In genomic region chr4:87939474-87940154, GRCm38 (mm10) we compare ENCODE assay signal across 27 mouse cellular contexts.
"Had no signal": no experiment of that assay in that cellular context is flagged by ENCODE, and none has a peak within 500 bp of the region (broad histone marks: within the 10 kb centered on the region; RNA-seq: fewer than 3 reads in every experiment).

No protein-coding gene starts in this region.

- H3K4me1 ChIP-seq: liver, embryonic 15.5 days had no signal

- H3K4me3 ChIP-seq: gastrocnemius, adult 2 months; heart, adult 2 months; heart, embryonic 13.5 days; heart, embryonic 15.5 days; hindbrain, embryonic 10.5 days; hindbrain, embryonic 12.5 days; intestine, embryonic 15.5 days; layer of hippocampus, adult 2 months; left cerebral cortex, adult 2 months; limb, embryonic 10.5 days; limb, embryonic 12.5 days; liver, embryonic 13.5 days; liver, embryonic 15.5 days had no signal

- ATAC-seq: hindbrain, embryonic 16.5 days; inflammation-experienced regulatory T-cells, adult 6 months; intestine, embryonic 15.5 days; intestine, postnatal 0 days; liver, postnatal 0 days had no signal

- H3K27me3 ChIP-seq: heart, embryonic 13.5 days; heart, embryonic 15.5 days; hindbrain, embryonic 12.5 days; intestine, embryonic 15.5 days; limb, embryonic 12.5 days; liver, embryonic 13.5 days; liver, embryonic 15.5 days had no signal

- H3K9ac ChIP-seq: heart, embryonic 13.5 days; heart, embryonic 15.5 days; hindbrain, embryonic 12.5 days; hindbrain, embryonic 14.5 days; intestine, embryonic 15.5 days; limb, embryonic 12.5 days; liver, embryonic 13.5 days; liver, embryonic 15.5 days; liver, postnatal 0 days had no signal

- H3K27ac ChIP-seq: gastrocnemius, adult 2 months; heart, adult 2 months; heart, embryonic 13.5 days; heart, embryonic 15.5 days; hindbrain, embryonic 10.5 days; hindbrain, embryonic 12.5 days; hindbrain, embryonic 14.5 days; intestine, embryonic 15.5 days; layer of hippocampus, adult 2 months; left cerebral cortex, adult 2 months; limb, embryonic 10.5 days; limb, embryonic 12.5 days; liver, embryonic 13.5 days; liver, embryonic 15.5 days had no signal

- DNase-seq: gastrocnemius, adult 2 months; gastrocnemius, postnatal 10 days; gastrocnemius, postnatal 25 days; heart, adult 2 months; heart, postnatal 4 days; kidney, adult 18-20 months; kidney, postnatal 10 days; kidney, postnatal 4 days; liver; liver, embryonic 13.5 days; liver, postnatal 0 days had no signal

- H3K36me3 ChIP-seq: heart, embryonic 13.5 days; heart, embryonic 15.5 days; hindbrain, embryonic 10.5 days; hindbrain, embryonic 12.5 days; intestine, embryonic 15.5 days; limb, embryonic 10.5 days; limb, embryonic 12.5 days; liver, embryonic 13.5 days; liver, embryonic 15.5 days had no signal

- H3K4me2 ChIP-seq: heart, embryonic 11.5 days; heart, embryonic 13.5 days; heart, embryonic 15.5 days; hindbrain, embryonic 12.5 days; hindbrain, embryonic 14.5 days; intestine, embryonic 15.5 days; limb, embryonic 12.5 days; liver, embryonic 11.5 days; liver, embryonic 13.5 days; liver, embryonic 15.5 days had no signal

- H3K9me3 ChIP-seq: heart, embryonic 13.5 days; heart, embryonic 15.5 days; hindbrain, embryonic 10.5 days; hindbrain, embryonic 12.5 days; intestine, embryonic 15.5 days; limb, embryonic 10.5 days; limb, embryonic 12.5 days; liver, embryonic 13.5 days; liver, embryonic 15.5 days had no signal
